Mouse (Mus musculus): ENCODE measurements around the gene Kcnd1. TPM values are rescaled to one million over a fixed set of nuclear protein-coding genes. Genes with fewer than 3 reads are reported as not detected.
A peak's percentile ranks its signal among the peaks of the same experiment; 100 is the strongest.

The Kcnd1 gene
- polyA plus RNA-seq, 1 experiment, result 0.15 TPM

DNA sequence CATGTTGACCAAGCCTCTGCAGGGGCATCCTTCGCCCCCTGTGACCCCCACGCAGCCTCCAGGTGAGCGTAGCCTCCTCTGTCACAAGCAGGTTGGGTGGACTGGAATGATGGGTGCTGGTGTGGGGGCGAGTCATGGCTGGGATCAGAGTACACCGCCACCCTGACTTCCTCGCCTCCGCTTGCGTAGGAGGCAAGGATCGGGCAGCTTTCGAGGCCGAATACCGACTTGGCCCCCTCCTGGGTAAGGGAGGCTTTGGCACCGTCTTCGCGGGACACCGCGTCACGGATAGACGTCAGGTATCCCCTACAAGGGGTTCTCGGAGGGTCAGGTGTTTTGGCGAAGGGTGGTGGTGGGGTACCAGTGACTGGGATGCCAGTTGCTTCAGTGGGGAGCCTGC, 56.4 kb downstream of the Kcnd1 start:
- Histone ChIP-seq H3K9me3 (0 out of 2 replicates have a peak, but pooled peaks cover 6% of the 10 kb centered on the region), H3K27me3 (replicated peaks) (no peaks in the 10 kb centered on the region), H3K4me1 (peaks cover 27% of the 10 kb centered on the region), H3K4me3 (replicated peaks) (peak overlapping the region; percentile 95), H3K36me3 (replicated peaks; ENCODE audit: low read length) (peaks cover 47% of the 10 kb centered on the region)
- TF ChIP-seq FLI1 (IDR thresholded peaks at IDR 0.05; ENCODE audit: low read length) (no peak), GATA1 (IDR thresholded peaks at IDR 0.05; ENCODE audit: borderline replicate concordance, low read length) (no peak)

DNA sequence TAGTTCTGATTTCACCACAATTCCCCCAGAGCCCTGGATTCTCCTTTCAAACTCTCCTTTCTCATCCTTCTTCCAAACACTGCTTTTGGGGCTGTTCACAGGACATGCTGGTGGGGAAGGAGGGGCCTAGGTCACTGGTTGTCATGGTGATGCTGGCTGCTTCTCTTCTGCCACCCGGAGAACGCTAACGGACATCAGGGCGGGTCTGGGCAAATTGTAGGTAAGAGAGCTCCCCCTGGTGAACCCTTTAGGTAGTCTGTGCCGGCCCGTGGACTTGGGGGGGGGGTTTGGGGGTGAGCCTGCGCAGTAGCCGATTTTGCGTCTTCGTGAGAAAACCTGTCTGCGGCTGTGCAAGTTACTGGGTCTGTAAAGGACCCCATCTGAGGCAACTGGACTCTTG, 57.7 kb downstream of the Kcnd1 start:
- Histone ChIP-seq H3K4me1 (peaks cover 25% of the 10 kb centered on the region), H3K36me3 (replicated peaks; ENCODE audit: low read length) (peaks cover 34% of the 10 kb centered on the region), H3K27me3 (replicated peaks) (no peaks in the 10 kb centered on the region), H3K4me3 (replicated peaks) (peak overlapping the region; percentile 95), H3K9me3 (0 out of 2 replicates have a peak, but pooled peaks cover 6% of the 10 kb centered on the region)
- TF ChIP-seq GATA1 (IDR thresholded peaks at IDR 0.05; ENCODE audit: borderline replicate concordance, low read length), result no peak
- TF ChIP-seq FLI1 (IDR thresholded peaks at IDR 0.05; ENCODE audit: low read length), result no peak

DNA sequence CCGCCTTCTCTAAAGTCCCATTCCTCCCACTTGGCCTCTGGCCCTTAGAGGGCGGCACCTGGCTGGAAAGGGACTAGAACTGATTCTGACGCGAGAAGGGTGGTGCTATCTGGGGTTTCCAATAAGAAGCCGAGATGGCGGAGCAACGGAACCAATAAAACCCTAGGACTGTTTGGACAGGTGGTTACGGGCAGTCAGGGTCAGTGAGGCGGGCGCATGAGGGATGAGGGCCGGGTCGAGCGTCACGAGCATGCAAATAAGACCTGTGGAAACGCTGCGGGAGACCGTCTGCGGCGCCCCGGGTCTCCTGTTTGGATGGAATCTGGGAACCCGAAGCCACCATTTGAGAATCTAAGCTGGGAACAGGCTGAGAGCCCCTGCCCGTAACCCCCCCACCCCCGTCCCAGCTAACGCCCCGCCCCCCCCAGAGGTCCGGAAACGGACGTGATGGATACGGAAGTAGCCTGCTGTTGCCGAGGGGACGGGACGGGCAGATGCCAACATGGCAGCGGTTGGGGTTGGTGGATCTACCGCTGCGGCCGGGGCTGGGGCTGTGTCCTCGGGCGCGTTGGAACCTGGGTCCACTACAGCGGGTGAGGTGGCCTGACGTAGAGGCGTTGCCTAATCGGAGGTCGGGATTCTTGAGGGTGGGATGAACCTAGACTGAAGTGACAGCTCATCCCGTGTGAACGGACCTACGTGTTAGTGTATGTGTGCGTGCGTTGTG, 61.9 kb downstream of the Kcnd1 start, which contains the start of gene Slc35a2:
Slc35a2 (plus strand) TSS at position 188 of the 727 bp plus-strand sequence.
- H3K4me3 ChIP-seq (replicated peaks), result peak within 1 kb of the TSS; percentile 97
- no peaks in the 10 kb centered on the region for H3K27me3 ChIP-seq (replicated peaks)
- peaks cover 28% of the 10 kb centered on the region for H3K4me1 ChIP-seq
- H3K36me3 ChIP-seq (replicated peaks; ENCODE audit: low read length), result peaks cover 46% of the 10 kb centered on the region
- TF ChIP-seq GATA1 (IDR thresholded peaks at IDR 0.05; ENCODE audit: borderline replicate concordance, low read length), result no peak
- no peak for TF ChIP-seq FLI1 (IDR thresholded peaks at IDR 0.05; ENCODE audit: low read length)
- no peaks in the 10 kb centered on the region for H3K9me3 ChIP-seq

Other genes starting within 250 kb of the Kcnd1 start
- gene Foxp3, start 248.6 kb upstream of the Kcnd1 start, polyA plus RNA-seq (2012; ENCODE audit: insufficient read depth, low replicate concordance), result 3.1 TPM in 1 of 2 replicates, not detected in the other
- gene Ppp1r3f, start 248.0 kb upstream of the Kcnd1 start, polyA plus RNA-seq (2012; ENCODE audit: insufficient read depth, low replicate concordance), result 0.54 and 1.3 TPM in 2 replicates
- 19.9 and 25.1 TPM in 2 replicates for gene Ccdc22, start 216.8 kb upstream of the Kcnd1 start, polyA plus RNA-seq (2012; ENCODE audit: insufficient read depth, low replicate concordance)
- 0.03 TPM in 1 of 2 replicates, not detected in the other for gene Cacna1f, start 215.2 kb upstream of the Kcnd1 start, polyA plus RNA-seq (2012; ENCODE audit: insufficient read depth, low replicate concordance)
- gene Syp, start 183.8 kb upstream of the Kcnd1 start, polyA plus RNA-seq (2012; ENCODE audit: insufficient read depth, low replicate concordance), result 1.4 TPM in 1 of 2 replicates, not detected in the other
- gene Prickle3, start 165.0 kb upstream of the Kcnd1 start, polyA plus RNA-seq (2012; ENCODE audit: insufficient read depth, low replicate concordance), result 3.0 and 5.9 TPM in 2 replicates
- 18.5 and 29.3 TPM in 2 replicates for gene Plp2, start 150.9 kb upstream of the Kcnd1 start, polyA plus RNA-seq (2012; ENCODE audit: insufficient read depth, low replicate concordance)
- gene Magix, start 141.0 kb upstream of the Kcnd1 start, polyA plus RNA-seq (2012; ENCODE audit: insufficient read depth, low replicate concordance), result not detected in 2 replicates
- gene Gpkow, start 125.2 kb upstream of the Kcnd1 start, polyA plus RNA-seq (2012; ENCODE audit: insufficient read depth, low replicate concordance), result 2.4 TPM in 1 of 2 replicates, not detected in the other
- gene Wdr45, start 108.0 kb upstream of the Kcnd1 start, polyA plus RNA-seq (2012; ENCODE audit: insufficient read depth, low replicate concordance), result 8.7 and 24.6 TPM in 2 replicates
- gene Gm45208, start 100.0 kb upstream of the Kcnd1 start, polyA plus RNA-seq (2012; ENCODE audit: insufficient read depth, low replicate concordance), result 12.9 TPM in 1 of 2 replicates, not detected in the other
- 28.2 and 91.3 TPM in 2 replicates for gene Praf2, start 93.8 kb upstream of the Kcnd1 start, polyA plus RNA-seq (2012; ENCODE audit: insufficient read depth, low replicate concordance)
- gene Ccdc120, start 71.4 kb upstream of the Kcnd1 start, polyA plus RNA-seq (2012; ENCODE audit: insufficient read depth, low replicate concordance), result 8.5 and 31.6 TPM in 2 replicates
- gene Tfe3, start 59.7 kb upstream of the Kcnd1 start, polyA plus RNA-seq (2012; ENCODE audit: insufficient read depth, low replicate concordance), result 17.5 and 17.8 TPM in 2 replicates
- gene Gripap1, start 32.5 kb upstream of the Kcnd1 start, polyA plus RNA-seq (2012; ENCODE audit: insufficient read depth, low replicate concordance), result 7.5 and 16.3 TPM in 2 replicates
- gene Otud5, start 19.1 kb downstream of the Kcnd1 start, polyA plus RNA-seq (2012; ENCODE audit: insufficient read depth, low replicate concordance), result 89.2 and 180 TPM in 2 replicates
- 177 and 348 TPM in 2 replicates for gene Pim2, start 56.0 kb downstream of the Kcnd1 start, polyA plus RNA-seq (2012; ENCODE audit: insufficient read depth, low replicate concordance)
- gene Slc35a2, start 61.7 kb downstream of the Kcnd1 start, polyA plus RNA-seq (2012; ENCODE audit: insufficient read depth, low replicate concordance), result 99.5 and 147 TPM in 2 replicates
- gene Pqbp1, start 77.0 kb downstream of the Kcnd1 start, polyA plus RNA-seq (2012; ENCODE audit: insufficient read depth, low replicate concordance), result 135 and 223 TPM in 2 replicates
- gene Timm17b, start 77.1 kb downstream of the Kcnd1 start, polyA plus RNA-seq (2012; ENCODE audit: insufficient read depth, low replicate concordance), result 139 and 161 TPM in 2 replicates
- gene Gm10491, start 85.5 kb downstream of the Kcnd1 start, polyA plus RNA-seq (2012; ENCODE audit: insufficient read depth, low replicate concordance), result not detected in 2 replicates
- gene Gm10490, start 87.3 kb downstream of the Kcnd1 start, polyA plus RNA-seq (2012; ENCODE audit: insufficient read depth, low replicate concordance), result not detected in 2 replicates
- 1.4 and 3.8 TPM in 2 replicates for gene Pcsk1n, start 97.5 kb downstream of the Kcnd1 start, polyA plus RNA-seq (2012; ENCODE audit: insufficient read depth, low replicate concordance)
- gene Eras, start 106.3 kb downstream of the Kcnd1 start, polyA plus RNA-seq (2012; ENCODE audit: insufficient read depth, low replicate concordance), result not detected in 2 replicates
- 0.96 and 16.9 TPM in 2 replicates for gene Hdac6, start 125.6 kb downstream of the Kcnd1 start, polyA plus RNA-seq (2012; ENCODE audit: insufficient read depth, low replicate concordance)
- gene Gata1, start 155.8 kb downstream of the Kcnd1 start, polyA plus RNA-seq (2012; ENCODE audit: insufficient read depth, low replicate concordance), result 227 and 1,046 TPM in 2 replicates
- 0.94 TPM in 1 of 2 replicates, not detected in the other for gene Glod5, start 196.2 kb downstream of the Kcnd1 start, polyA plus RNA-seq (2012; ENCODE audit: insufficient read depth, low replicate concordance)

Data from megakaryocyte, embryonic 14.5 days (primary cell).